Mouse (Mus musculus): ENCODE results near the gene Klhl41.
"Not testable (repeated sequence)": the region's sequence is repeated elsewhere in the genome, so short reads cannot be mapped to it uniquely, and the experiment has no call there.

Klhl41 gene

GRCm38 (mm10) chr2:69669853-69670252 is at the start of gene Klhl41:
Klhl41 (plus strand) TSS chr2:69670120.
- DNase-seq (ENCODE audit: low spot score in 2 of 2), result no peak

GRCm38 (mm10) chr2:69629215-69629614 is 40.7 kb upstream of the Klhl41 start:
- peak in 1 of 2 experiments; percentile 30 for DNase-seq (ENCODE audit: low spot score in 2 of 2)

- DNase-seq (ENCODE audit: low spot score in 2 of 2), result no peak
Observed at GRCm38 (mm10) chr2:69629914-69630313, 40.0 kb upstream of the Klhl41 start.

GRCm38 (mm10) chr2:69630792-69631191 is 39.1 kb upstream of the Klhl41 start:
- peak; percentile 43 to 52 for DNase-seq (ENCODE audit: low spot score in 2 of 2)

GRCm38 (mm10) chr2:69631449-69631848 is 38.5 kb upstream of the Klhl41 start:
- no peak for DNase-seq (ENCODE audit: low spot score in 2 of 2)

- DNase-seq (ENCODE audit: low spot score in 2 of 2), result peak in 1 of 2 experiments; percentile 21
Observed at GRCm38 (mm10) chr2:69635064-69635701, 34.7 kb upstream of the Klhl41 start.

GRCm38 (mm10) chr2:69635807-69636206 is 34.1 kb upstream of the Klhl41 start:
- DNase-seq (ENCODE audit: low spot score in 2 of 2), result peak in 1 of 2 experiments; percentile 45

- DNase-seq (ENCODE audit: low spot score in 2 of 2), result not testable (repeated sequence)
Observed at GRCm38 (mm10) chr2:69637989-69638388, 31.9 kb upstream of the Klhl41 start.

GRCm38 (mm10) chr2:69640100-69640499 is 29.8 kb upstream of the Klhl41 start:
- no peak for DNase-seq (ENCODE audit: low spot score in 2 of 2)

GRCm38 (mm10) chr2:69644968-69645617 is 24.8 kb upstream of the Klhl41 start:
- DNase-seq (ENCODE audit: low spot score in 2 of 2), result no peak

- peak; percentile 91 to 94 for DNase-seq (ENCODE audit: low spot score in 2 of 2)
Observed at GRCm38 (mm10) chr2:69646726-69647490, 23.0 kb upstream of the Klhl41 start, which contains the start of gene Bbs5. Bbs5 (plus strand) TSS chr2:69647171.

GRCm38 (mm10) chr2:69649716-69650115 is 20.2 kb upstream of the Klhl41 start:
- no peak for DNase-seq (ENCODE audit: low spot score in 2 of 2)

GRCm38 (mm10) chr2:69659326-69659725 is 10.6 kb upstream of the Klhl41 start:
- DNase-seq (ENCODE audit: low spot score in 2 of 2), result no peak

GRCm38 (mm10) chr2:69663827-69664476 is 6.0 kb upstream of the Klhl41 start:
- DNase-seq (ENCODE audit: low spot score in 2 of 2), result no peak

GRCm38 (mm10) chr2:69667656-69668055 is 2.3 kb upstream of the Klhl41 start:
- no peak for DNase-seq (ENCODE audit: low spot score in 2 of 2)

GRCm38 (mm10) chr2:69668414-69668813 is 1.5 kb upstream of the Klhl41 start:
- DNase-seq (ENCODE audit: low spot score in 2 of 2), result no peak

GRCm38 (mm10) chr2:69673723-69674122 is 3.8 kb downstream of the Klhl41 start:
- DNase-seq (ENCODE audit: low spot score in 2 of 2), result no peak

GRCm38 (mm10) chr2:69675266-69675665 is 5.3 kb downstream of the Klhl41 start:
- no peak for DNase-seq (ENCODE audit: low spot score in 2 of 2)

GRCm38 (mm10) chr2:69676713-69677112 is 6.8 kb downstream of the Klhl41 start:
- DNase-seq (ENCODE audit: low spot score in 2 of 2), result no peak

- not testable (repeated sequence) for DNase-seq (ENCODE audit: low spot score in 2 of 2)
Observed at GRCm38 (mm10) chr2:69677215-69677614, 7.3 kb downstream of the Klhl41 start.

- DNase-seq (ENCODE audit: low spot score in 2 of 2), result no peak
Observed at GRCm38 (mm10) chr2:69679990-69680389, 10.1 kb downstream of the Klhl41 start.

GRCm38 (mm10) chr2:69681931-69682330 is 12.0 kb downstream of the Klhl41 start:
- no peak for DNase-seq (ENCODE audit: low spot score in 2 of 2)

All from urinary bladder, postnatal 36 days (tissue).